Mouse (Mus musculus) spleen, postnatal 36 days (tissue): Measurements from ENCODE around the gene Grtp1.

Experiments
- DNase-seq, 2 experiments: peaks; one replicate each; pipeline ENCODE4 v3.0.0; 2022; ENCODE audit warnings: low spot score in 2 of 2, mixed read lengths in 1 of 2

Grtp1 gene

DNA sequence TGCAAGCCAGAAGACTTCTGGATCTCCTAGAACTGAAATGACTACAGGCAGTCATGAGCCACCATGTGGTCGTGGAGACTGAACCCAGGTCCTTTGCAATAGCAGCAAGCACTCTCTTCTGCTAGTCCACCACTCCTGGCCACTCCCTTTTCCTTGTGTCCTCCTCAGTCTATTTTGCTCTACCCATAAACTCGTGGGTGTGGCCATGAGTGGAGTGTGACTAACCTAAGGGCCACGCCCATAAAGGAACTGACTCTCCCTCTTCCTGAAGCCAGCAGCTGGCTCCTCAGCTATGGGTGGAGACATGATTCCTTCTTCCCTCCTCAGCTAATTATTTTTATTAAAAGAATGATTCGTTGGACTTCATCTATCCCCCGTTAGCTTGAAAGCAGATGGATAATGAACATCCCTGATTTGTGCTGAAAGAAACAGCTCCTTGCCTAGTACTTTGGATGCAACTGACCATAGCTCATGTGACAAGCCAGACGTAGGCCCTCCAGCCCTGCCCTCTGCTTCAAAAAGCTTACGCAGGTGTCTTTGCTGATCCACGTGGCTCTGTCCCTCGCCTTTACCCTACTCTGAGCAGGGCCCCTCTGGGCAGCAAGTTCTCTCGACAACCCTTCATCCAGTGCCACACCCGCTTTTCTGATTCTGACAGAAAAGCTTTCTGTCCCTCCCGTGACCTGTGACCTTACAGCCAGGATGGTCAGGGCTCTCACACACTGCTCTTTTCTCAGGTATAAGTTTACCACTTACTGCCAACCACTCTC, 4.1 kb upstream of the Grtp1 start:
- DNase-seq: peak; percentile 24 to 64

DNA sequence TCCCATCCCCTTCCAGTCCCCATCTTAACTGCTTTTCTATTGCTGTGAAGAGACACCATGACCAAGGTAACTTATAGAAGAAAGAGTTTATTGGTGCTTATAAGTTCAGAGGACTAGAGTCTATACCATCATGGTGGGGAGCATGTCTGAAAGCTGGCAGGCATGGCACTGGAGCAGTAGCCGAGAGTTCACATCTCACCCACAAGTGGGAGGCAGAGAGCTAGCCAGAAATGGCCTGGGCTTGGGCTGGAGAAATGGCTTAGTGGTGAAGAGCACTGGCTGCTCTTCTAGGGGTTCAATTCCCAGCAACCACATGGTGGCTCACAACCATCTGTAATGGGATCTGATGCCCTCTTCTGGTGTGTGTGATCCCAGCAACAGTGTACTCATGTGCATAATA, 3.1 kb upstream of the Grtp1 start:
- DNase-seq: peak; percentile 14 to 48

DNA sequence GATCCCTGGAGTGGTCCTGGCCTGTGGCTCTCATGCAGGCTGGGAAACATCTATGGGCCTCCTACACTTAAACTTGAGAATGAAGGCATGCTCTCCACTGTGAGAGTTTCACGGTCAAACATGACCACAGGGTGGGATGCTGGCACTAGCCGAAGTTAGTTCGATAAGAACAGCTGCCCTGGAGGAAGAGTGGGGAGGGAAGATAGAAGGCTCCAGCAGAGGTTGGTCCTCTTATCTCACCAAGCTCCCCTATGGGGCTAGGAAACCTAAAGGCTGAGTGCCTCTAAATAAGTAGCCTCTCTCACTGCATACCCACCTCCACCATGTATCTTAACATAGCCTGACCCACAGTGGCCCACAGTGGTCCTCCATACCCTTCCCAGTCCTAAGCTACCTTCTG, 2.4 kb upstream of the Grtp1 start:
- DNase-seq: peak; percentile 58 to 74

DNA sequence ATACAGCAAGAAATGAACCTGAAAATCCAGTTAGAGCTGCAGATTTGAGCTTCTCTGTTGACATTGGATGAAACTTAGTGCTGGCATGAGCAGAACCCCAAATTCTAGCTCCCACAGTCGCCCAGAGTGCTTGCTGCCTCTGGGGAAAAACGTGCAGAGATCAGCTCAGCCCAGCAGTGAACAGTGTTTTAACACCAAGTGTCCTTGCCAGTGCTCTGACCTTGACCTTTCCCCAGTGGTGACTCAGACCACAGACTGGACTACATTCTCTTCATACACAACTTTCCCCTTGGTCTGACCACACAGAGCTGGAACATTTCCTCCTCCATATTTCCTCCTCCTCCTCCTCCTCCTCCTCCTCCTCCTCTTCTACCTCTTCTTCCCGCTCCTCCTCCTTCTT, 1.6 kb upstream of the Grtp1 start:
- no peak for DNase-seq

DNA sequence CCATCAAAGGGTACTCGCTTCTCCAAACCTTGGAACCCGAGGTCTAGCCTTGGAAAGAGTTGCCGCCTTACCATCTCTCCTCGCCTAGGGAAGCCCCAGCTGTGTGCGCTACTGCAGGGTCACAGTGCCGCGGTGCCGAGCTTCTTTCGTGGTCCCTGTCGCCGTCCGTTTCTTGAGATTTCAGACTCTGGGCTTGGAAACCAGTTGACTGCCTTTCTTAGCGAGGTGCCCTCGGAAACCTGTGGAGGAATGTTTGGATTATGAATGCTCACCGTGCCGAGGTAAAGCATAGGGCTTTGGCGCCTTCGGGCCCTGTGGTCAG, 554 bp upstream of the Grtp1 start:
- DNase-seq: no peak

DNA sequence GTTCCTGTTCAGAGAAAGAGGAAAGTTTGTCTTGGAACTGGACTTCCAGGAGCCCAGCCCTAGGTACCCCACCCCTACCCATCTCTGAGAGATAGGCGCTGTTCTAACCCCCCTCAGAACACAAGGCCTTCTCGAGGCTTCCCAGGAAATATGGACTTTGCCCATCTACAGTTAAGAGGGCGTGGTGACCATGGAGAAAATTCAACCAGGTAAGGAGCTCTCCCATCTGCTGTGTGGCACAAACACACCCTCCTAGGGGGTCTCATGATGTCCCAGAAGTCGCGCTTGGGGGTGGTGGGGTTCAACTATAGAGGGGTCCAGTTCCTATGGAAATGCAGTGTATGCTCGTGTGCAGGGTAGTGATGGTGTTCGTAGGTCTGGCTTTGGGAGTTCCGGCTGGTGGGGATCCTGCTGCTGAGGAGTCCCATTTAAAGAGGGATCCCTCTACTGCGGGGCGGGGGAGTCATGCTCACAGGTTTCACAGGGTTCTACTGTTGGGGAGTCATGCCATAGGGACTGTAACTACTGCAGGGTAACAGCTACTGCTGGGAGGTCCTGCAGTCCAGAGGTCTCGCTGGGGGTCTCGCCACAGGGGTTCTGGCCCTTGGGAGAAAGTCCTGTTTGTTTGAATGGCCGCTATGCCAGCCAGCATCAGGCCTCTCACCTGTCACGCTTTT, 897 bp downstream of the Grtp1 start:
- no peak for DNase-seq

DNA sequence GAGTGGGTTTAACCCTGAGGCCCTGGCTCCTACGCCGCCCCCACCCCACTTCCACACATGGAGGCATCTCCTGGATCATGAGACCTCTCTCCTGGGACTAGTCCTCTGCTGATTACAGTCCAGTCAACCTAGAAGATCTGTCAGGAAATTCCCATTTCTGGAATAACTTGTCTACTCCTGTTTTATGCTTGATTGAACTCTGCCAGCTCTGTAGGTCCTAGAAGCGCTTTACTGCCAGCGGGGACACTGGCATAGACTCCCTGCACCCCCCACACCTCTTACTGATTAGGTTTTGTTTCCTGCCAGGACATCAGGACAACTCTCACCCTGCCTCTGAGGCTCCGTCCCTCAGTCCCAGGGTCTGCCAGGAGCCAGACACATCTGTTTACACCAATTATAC, 2.9 kb downstream of the Grtp1 start:
- no peak for DNase-seq

DNA sequence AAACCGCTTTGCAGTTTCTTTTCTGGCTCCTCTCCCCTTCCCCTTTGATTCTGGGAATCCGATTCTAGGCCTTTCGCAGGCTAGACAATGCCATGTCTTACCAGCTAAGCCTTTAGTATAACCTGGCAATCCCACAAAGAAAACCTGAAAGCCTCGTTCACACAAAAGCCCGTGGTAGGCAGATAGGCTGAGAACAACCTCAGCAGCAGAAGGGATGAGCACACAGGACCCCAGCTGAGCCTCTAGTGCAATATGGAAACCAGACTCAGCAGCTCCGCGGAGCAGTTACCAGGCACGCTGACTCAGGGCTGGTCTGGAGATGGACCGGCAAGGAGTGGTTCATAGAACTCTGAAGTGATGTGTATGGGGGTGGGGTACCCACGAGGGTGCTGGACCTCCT, 5.6 kb downstream of the Grtp1 start:
- DNase-seq: no peak

DNA sequence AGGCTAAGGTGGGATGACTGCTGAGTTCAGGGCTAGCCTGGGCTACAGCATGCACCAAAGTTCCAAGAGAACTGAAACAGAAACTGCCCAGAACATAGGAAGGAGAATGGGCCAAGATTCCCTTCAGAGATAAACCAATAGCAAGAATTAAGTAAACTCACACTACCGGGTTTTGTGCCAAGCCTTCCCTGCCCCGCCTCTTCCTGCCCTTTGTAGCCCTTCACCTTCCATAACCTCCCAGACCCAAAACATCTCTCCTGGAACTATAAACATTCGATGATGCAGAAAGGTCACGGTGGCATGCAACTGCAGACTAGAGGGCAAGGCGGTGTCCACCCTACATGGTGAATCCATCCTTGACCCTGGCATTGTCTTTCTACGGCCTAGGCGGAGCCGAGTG, 10.2 kb downstream of the Grtp1 start:
- no peak for DNase-seq

DNA sequence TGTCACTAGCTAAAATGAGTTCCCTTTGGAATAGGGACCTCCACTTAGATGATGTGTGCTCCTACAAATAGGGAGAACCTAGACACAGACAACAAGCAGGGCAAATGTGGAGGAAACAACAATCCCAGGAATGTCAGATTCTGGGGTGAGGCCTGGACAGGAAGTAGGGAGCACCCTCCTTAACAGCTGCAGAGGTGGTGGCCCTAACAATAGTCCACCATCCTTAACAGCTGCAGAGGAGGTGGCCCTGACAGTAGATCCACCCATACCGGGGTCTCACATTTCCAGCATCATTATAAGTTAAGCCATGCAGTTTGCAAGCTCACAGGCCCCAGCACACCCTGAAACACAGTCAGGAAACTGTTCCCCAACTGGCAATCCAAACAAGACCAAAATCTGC, 11.6 kb downstream of the Grtp1 start:
- DNase-seq: no peak

DNA sequence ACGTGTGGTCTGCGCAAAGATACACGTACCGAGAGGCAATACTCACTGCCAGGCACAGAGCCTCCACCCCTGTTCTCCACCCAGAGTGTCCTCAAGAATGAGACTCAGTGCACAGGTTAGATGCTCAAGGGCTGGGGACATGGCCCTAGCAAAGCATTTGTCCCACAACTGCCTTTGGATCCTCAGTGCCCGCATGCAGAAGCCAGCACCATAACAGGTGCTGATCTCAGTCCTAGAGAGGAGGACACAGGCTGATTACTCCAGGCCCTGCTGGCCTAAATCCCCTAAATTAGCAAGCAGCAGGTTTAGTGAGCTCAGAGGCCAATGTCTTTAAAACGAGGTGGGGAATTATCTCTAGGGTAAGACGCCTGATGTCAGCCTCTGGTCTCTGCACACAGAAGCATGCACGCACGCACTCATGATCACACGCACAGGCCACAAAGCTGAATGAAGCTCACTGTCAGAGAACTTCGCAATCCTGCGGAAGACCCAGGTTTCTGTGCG, 12.3 kb downstream of the Grtp1 start:
- no peak for DNase-seq

DNA sequence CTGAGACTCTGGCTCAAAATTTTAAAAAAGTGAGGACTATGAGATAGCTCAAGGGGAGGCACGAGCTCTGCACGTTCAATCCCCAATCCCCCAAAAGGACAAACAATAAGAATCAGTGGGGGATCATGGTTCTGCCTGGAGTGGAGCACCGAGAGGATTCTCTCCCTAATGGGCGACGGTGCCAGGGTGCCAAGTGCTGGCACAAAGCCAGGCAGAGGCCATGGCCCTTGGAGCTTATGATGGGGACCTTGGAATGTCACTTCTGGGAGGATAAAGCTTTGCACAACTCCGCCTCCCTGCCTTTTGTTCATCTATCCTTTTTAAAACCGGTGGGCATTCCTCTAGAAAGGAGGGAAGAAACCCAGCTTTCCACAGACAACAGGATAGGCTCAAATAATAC, 12.8 kb downstream of the Grtp1 start:
- no peak for DNase-seq

DNA sequence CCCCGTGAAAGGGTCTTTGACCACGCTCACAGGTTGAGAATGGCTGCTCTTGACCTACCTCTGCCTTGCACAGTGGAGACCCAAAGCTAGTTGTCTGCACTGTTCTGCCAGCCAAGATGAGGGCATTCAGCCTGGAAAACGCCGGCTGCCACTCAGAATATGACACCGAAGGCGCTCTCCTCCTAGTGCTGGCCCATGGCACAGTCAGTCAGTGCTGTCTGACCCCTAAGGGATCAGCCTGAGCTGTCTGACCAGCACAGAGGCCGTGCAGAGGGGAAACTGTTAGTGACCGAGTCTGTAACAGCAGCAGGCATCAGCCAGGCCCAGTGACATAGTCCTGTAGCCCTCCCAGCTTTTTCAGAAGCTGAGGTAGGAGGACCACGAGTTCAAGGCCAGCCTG, 13.2 kb downstream of the Grtp1 start:
- DNase-seq: no peak

DNA sequence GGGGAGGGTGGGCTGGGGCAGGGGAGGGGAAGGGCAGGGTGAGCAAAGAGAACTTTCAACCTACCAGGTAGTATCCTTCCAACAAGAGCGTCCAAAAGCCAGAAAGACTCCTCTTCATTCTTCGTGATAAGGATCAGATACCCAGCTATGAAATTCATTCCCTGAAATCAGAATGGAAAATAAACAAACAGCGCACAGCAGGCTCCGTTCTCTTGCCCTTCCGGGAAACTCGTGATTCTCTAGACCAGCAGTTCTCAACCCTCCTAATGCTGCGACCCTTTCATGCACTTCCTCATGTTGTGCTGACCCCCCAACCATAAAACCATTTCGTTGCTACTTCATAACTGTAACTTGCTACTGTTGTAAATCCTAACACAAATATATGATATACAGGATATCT, 13.6 kb downstream of the Grtp1 start:
- DNase-seq: no peak

DNA sequence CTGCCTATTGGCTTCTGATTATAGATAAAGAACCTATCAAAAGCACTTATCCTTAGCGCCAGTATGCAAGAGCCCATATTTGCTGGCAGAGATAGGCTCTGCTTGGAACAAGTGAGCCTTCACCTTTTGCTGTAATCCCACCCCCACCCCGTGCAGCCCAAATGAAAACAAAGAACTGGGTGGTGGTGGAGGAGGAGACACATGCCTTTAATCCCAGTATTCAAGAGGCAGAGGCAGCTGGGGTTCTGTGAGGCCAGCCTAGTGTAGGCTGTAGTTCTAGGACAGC, 18.8 kb downstream of the Grtp1 start:
- no peak for DNase-seq

DNA sequence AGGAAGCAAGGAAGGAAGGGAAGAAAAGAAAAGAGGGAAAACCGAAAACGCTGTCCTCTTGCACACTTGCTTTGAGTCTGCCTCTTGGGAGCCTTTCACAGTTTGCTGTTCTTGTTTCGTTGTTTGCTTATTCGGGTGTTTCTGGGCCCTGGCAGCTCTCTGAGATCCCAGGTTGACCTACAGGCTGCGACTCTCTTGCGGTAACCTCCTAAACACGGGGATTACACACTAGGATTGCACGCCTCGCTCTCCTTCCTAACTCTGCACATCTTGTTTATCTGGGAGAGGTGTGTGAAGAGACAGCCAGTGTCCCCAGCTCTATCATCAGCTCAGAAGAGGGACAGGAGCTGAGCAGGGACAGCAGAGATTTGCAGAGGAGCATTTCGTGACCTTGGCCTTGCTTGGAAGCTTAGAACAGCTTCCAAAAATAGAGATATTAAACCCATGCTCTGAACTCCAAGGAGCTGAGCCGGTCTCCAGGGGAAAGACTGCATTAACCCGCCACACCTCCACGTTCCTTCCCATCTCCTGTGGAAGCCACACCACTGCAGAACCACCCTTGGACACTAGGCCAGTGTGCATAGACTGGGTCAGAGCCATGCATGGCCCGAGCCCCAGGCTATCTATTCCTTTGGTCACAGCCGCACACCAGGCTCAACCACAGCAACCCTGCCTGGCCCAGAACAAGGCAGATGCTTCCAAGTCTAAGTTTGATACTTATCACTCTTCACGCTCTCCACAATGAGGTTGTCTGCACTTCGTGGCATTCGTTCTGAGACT, 19.3 kb downstream of the Grtp1 start:
- no peak for DNase-seq

DNA sequence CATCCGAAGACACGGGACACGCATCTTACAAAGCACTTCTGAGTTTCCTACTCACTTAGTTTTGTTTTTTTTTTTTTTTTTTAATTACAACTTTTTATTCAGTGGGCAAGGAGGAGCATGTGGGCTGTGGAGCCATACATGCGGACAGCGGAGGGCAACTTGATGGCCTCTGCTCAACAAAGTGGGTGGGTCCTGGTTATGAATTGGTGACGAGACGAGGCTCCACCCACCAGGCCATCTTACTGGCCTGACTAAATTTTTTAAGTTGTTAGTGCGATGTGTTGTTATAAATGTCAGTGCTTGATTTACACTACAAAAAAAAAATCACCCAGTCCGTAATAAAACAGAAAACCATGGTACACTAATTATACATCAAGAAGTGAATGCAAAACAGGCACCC, 20.0 kb downstream of the Grtp1 start:
- DNase-seq: no peak

DNA sequence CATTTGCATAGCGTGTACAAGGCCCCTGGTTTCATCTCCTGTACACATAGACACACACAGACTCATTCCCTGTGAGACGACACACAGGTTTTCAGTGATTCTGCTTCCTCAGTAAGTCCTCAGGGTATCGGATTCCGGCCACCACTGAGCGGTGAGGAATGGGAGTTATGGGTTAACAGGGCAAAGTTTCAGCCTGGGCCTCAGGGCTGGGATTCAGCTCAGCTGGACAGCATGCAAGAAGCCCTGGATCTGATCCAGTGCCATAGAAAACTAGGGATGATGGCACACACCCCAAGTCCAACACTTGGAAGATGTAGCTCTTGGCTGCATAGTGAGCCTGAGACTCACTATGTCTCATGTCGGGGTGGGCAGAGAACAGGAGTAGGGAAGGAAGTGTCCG, 20.5 kb downstream of the Grtp1 start:
- no peak for DNase-seq

DNA sequence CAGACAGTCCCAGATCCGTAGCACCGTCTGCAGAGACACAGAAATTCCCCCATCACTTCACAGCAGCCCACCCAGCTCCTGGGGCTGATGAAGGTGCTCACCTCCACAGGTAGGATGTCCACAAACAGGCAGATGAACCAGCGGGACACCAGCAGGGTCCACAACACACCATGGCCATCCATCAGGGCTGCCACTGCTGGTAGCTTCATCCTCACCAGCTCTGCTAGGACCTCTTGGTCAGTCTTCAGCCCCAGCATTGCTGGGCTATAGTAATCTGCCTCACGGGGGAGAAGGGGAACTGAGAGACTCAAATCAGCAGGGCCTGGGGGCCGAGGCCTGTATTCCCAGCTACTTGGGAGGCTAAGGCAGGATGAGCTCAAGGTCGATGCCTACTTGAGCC, 20.9 kb downstream of the Grtp1 start:
- DNase-seq: no peak

DNA sequence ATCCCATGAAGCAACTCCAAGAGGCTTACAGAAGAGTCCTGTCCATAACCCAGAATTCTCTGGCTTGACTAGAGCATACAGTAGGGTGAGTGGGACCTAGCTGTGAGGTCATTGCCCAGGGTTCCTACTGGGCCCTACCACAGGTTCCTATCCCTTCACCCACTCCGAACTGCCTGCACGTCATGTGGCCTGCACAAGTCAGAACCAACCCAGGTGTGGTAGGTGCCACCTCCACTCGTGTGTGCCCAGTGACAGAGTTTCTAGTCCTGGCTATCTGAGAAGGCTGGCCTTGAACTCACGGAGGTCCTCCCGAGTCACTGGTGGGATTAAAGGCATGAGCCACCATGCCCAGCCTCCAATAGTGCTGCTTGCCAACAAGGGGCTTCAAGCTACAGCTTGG, 22.3 kb downstream of the Grtp1 start:
- no peak for DNase-seq

DNA sequence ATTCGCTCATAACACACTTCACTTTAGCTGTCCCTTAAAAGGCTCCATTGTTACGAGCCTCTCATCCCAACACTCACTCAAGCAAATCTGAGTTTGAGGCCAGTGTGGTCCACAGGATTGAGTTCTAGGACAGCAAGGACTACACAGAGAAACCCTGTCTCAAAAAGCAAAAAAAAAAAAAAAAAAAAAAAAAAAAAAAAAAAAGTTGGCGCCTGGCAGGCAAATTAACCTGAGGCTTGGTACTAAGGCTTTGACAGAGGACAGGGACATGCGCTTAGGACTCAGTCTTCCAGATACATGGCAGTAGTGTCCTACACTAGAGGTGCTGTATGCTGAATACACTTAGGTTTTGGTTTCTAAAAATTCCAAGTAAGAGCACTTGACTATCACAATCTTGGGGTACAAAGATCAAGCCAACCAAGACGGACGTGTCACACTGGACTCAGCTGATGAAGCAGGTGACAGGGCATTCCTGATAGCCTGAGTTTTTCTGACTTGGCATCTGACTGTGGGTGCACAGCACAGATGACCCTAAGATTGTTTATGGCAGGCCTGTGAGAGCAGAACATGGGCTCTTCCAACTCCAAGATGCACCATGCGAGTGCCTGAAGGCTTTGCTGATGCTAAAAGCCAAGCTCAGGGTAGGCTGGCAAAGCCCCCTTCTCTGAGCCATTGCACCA, 23.1 kb downstream of the Grtp1 start:
- no peak for DNase-seq

DNA sequence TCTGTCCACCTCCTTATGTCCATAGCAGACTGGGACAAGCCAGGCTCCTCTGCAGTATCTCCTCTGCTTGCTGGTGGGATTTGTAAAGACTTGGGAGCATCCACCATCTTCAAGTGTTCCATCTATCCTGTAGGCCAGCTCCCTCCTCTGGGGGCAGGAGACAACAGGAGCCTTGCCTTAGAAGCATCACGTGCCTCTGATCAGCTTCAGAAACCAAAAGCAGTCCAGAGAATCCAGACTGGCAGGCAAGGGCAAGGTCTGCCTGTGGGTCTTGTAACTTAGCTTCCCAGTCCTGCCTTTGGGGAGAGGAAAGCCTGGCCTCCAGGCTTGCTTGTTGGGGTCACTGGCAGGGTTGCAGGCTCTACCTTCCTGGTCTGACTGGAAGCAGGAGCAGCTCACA, 24.8 kb downstream of the Grtp1 start:
- DNase-seq: no peak

DNA sequence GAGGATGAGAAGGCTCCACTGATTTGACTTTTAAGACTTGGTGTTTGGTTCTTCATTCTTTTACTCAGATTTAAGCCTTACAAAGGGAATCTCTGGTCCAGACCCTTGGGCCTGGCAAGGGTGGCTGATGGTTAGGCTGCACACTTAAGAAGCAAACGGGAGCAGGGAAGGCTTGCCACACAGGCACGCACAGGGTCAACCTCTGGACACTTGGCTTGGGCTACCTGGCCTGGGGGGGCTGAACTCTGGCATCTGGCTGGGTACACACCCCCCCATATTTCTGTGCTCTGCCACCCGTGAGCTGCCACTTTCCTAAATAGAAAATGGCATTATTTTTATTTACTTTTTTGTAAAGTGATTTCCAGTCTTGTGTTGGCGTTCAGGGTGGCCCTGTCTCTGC, 25.6 kb downstream of the Grtp1 start:
- DNase-seq: no peak
